Mouse (Mus musculus) lung, adult 2 months (tissue): ENCODE measurements at regions not wholly inside any gene's neighbourhood (a gene's known extent, or its start where the extent isn't known, plus 50 kb on each side); places are given as distances from the start of the nearest gene placed in this dataset.

ENCODE experiments used
- DNase-seq: peaks from one replicate; pipeline ENCODE4 v3.0.0; 2022
- H3K4me1 ChIP-seq: fragments of 200-500 bp; 2 replicates; pipeline ENCODE4 v1.6.1; 2011; ENCODE audit warnings: low read length; ENCODE audit not compliant: control insufficient read depth, insufficient read depth
- H3K4me3 ChIP-seq: fragments of 200-500 bp; replicated peaks from 2 replicates; pipeline ENCODE3; 2011; ENCODE audit warnings: low read depth, mild to moderate bottlenecking, control low read depth, low read length; ENCODE audit errors: extremely low read depth
- CTCF ChIP-seq: fragments of 200-500 bp; IDR thresholded peaks from 2 replicates; pipeline ENCODE4 v1.5.1; 2011; ENCODE audit warnings: mild to moderate bottlenecking, low read length, control low read depth; ENCODE audit not compliant: insufficient read depth
- POLR2A ChIP-seq: fragments of 200-500 bp; IDR thresholded peaks from 2 replicates; pipeline ENCODE4 v1.6.1; 2011; ENCODE audit warnings: low read depth, mild to moderate bottlenecking, control low read depth, low read length, borderline replicate concordance; ENCODE audit errors: extremely low read depth
- WGBS: fragments of 180-500 bp; shearing (Covaris S2); methylation state at CpG from one replicate; pipeline ENCODE4 v1.1.7; 2018; 5-methylcytosine and 5-hydroxymethylcytosine counted together

GRCm38 (mm10) chr9:43482101-43483090 lies 171.7 kb downstream of the Trim29 start:
- Histone ChIP-seq H3K4me3 (no peak overlapping the region), H3K4me1 (no peaks in the 10 kb centered on the region)
- 73% methylated on average over 11 of the region's 11 CpGs for WGBS
- DNase-seq: no peak
- TF ChIP-seq POLR2A (no peak), CTCF (no peak)

GRCm38 (mm10) chr9:43483195-43483594 lies 172.5 kb downstream of the Trim29 start:
- Histone ChIP-seq H3K4me1 (no peaks in the 10 kb centered on the region), H3K4me3 (no peak overlapping the region)
- TF ChIP-seq POLR2A (no peak), CTCF (no peak)
- WGBS: 77% methylated on average over 2 of the region's 2 CpGs
- no peak for DNase-seq

- no peaks in the 10 kb centered on the region for H3K4me1 ChIP-seq
- WGBS: 84% methylated on average over 2 of the region's 2 CpGs
- DNase-seq: no peak
- no peak for TF ChIP-seq POLR2A
- no peak for TF ChIP-seq CTCF
- no peak overlapping the region for H3K4me3 ChIP-seq
Measured at GRCm38 (mm10) chr9:43483906-43484305, 173.3 kb downstream of the Trim29 start.

- 51% methylated on average over 4 of the region's 4 CpGs for WGBS
- no peak for DNase-seq
- TF ChIP-seq CTCF (no peak), POLR2A (no peak)
- Histone ChIP-seq H3K4me1 (no peaks in the 10 kb centered on the region), H3K4me3 (no peak overlapping the region)
Measured at GRCm38 (mm10) chr9:43486704-43487103, 176.1 kb downstream of the Trim29 start.

- DNase-seq: no peak
Measured at GRCm38 (mm10) chr9:43489205-43489604, 178.6 kb downstream of the Trim29 start.

GRCm38 (mm10) chr9:43491024-43491751 lies 180.5 kb downstream of the Trim29 start:
- Histone ChIP-seq H3K4me3 (no peak overlapping the region), H3K4me1 (no peaks in the 10 kb centered on the region)
- TF ChIP-seq POLR2A: no peak
- no peak for TF ChIP-seq CTCF
- DNase-seq: no peak
- WGBS: 71% methylated on average over 12 of the region's 12 CpGs

More at GRCm38 (mm10) chr9:43489205-43489604, 178.6 kb downstream of the Trim29 start:
- 44% methylated on average over 8 of the region's 8 CpGs for WGBS
- Histone ChIP-seq H3K4me1 (no peaks in the 10 kb centered on the region), H3K4me3 (no peak overlapping the region)
- TF ChIP-seq POLR2A: no peak
- TF ChIP-seq CTCF: no peak

GRCm38 (mm10) chr9:43492236-43493000 lies 181.8 kb downstream of the Trim29 start:
- Histone ChIP-seq H3K4me1 (no peaks in the 10 kb centered on the region), H3K4me3 (no peak overlapping the region)
- DNase-seq: no peak
- TF ChIP-seq POLR2A (no peak), CTCF (no peak)
- 32% methylated on average over 7 of the region's 7 CpGs for WGBS

- no peaks in the 10 kb centered on the region for H3K4me1 ChIP-seq
- no peak for DNase-seq
- no peak overlapping the region for H3K4me3 ChIP-seq
- TF ChIP-seq POLR2A (no peak), CTCF (no peak)
- WGBS: 75% methylated on average over 13 of the region's 14 CpGs
Measured at GRCm38 (mm10) chr9:43498596-43498995, 187.9 kb downstream of the Trim29 start.

GRCm38 (mm10) chr9:43504270-43504932 lies 193.8 kb downstream of the Trim29 start:
- 30% methylated on average over 14 of the region's 14 CpGs for WGBS
- DNase-seq: no peak
- Histone ChIP-seq H3K4me1 (peaks cover 3% of the 10 kb centered on the region; the same call in 1 of the 2 replicates), H3K4me3 (peak overlapping the region; percentile 10)
- TF ChIP-seq POLR2A: no peak
- no peak for TF ChIP-seq CTCF
